In genomic region chr1:182964855-182965466, GRCm38 (mm10) we compare ENCODE assay signal across 24 mouse cellular contexts. TPM values are rescaled to one million over a fixed set of nuclear protein-coding genes. Genes with fewer than 3 reads are reported as not detected.
DNase-seq lines count a peak whose midpoint lies in the region; ATAC-seq and TF ChIP-seq lines count a peak whose summit lies in the region.
"Had no signal": no experiment of that assay in that cellular context is flagged by ENCODE, and none has a peak within 500 bp of the region (broad histone marks: within the 10 kb centered on the region; RNA-seq: fewer than 3 reads in every experiment).

No protein-coding gene starts in this region.

- H3K36me3 ChIP-seq in neural tube, embryonic 12.5 days, result no peaks in the 10 kb centered on the region
- no peaks in the 10 kb centered on the region for H3K36me3 ChIP-seq in neural tube, embryonic 15.5 days
- no peaks in the 10 kb centered on the region for H3K36me3 ChIP-seq in forebrain, postnatal 0 days (ENCODE audit: insufficient read depth)
- H3K36me3 ChIP-seq: embryonic facial prominence, embryonic 15.5 days; hindbrain, embryonic 15.5 days; limb, embryonic 10.5 days; liver, embryonic 15.5 days; lung, embryonic 15.5 days had no signal

- H3K4me3 ChIP-seq in neural tube, embryonic 12.5 days, result no peak overlapping the region
- no peak overlapping the region for H3K4me3 ChIP-seq in neural tube, embryonic 15.5 days (replicated peaks)
- no peak overlapping the region for H3K4me3 ChIP-seq in forebrain, postnatal 0 days (ENCODE audit: low read depth, low read length)
- H3K4me3 ChIP-seq in layer of hippocampus, adult 2 months, result no peak overlapping the region
- H3K4me3 ChIP-seq: embryonic facial prominence, embryonic 15.5 days; hindbrain, embryonic 15.5 days; limb, embryonic 10.5 days; liver, embryonic 15.5 days; lung, embryonic 15.5 days; megakaryocyte, embryonic 14.5 days; myocyte had no signal

- H3K9me3 ChIP-seq in neural tube, embryonic 12.5 days, result no peaks in the 10 kb centered on the region
- H3K9me3 ChIP-seq in neural tube, embryonic 15.5 days (replicated peaks), result no peaks in the 10 kb centered on the region
- no peaks in the 10 kb centered on the region for H3K9me3 ChIP-seq in forebrain, postnatal 0 days (ENCODE audit: low read length)
- H3K9me3 ChIP-seq: embryonic facial prominence, embryonic 15.5 days; hindbrain, embryonic 15.5 days; limb, embryonic 10.5 days; liver, embryonic 15.5 days; lung, embryonic 15.5 days; megakaryocyte, embryonic 14.5 days had no signal

- whole genome bisulfite sequencing in neural tube, embryonic 12.5 days, result 54% methylated on average over 9 of the region's 9 CpGs
- WGBS in neural tube, embryonic 15.5 days, result 48% methylated on average over 9 of the region's 9 CpGs
- 18% methylated on average over 9 of the region's 9 CpGs for WGBS in forebrain, postnatal 0 days

- no peaks in the 10 kb centered on the region for H3K27me3 ChIP-seq in neural tube, embryonic 12.5 days (replicated peaks)
- no peaks in the 10 kb centered on the region for H3K27me3 ChIP-seq in neural tube, embryonic 15.5 days (replicated peaks)
- no peaks in the 10 kb centered on the region; the same call in 1 of the 2 replicates for H3K27me3 ChIP-seq in forebrain, postnatal 0 days (ENCODE audit: insufficient read depth, low read length)
- H3K27me3 ChIP-seq: embryonic facial prominence, embryonic 15.5 days; hindbrain, embryonic 15.5 days had no signal

- H3K9ac ChIP-seq in neural tube, embryonic 12.5 days, result peak overlapping the region; percentile 36; the same call in 1 of the 2 replicates
- no peak overlapping the region for H3K9ac ChIP-seq in neural tube, embryonic 15.5 days (replicated peaks)
- H3K9ac ChIP-seq in forebrain, postnatal 0 days, result no peak overlapping the region
- H3K9ac ChIP-seq: embryonic facial prominence, embryonic 15.5 days; hindbrain, embryonic 15.5 days; liver, embryonic 15.5 days; lung, embryonic 15.5 days had no signal

- H3K4me2 ChIP-seq in neural tube, embryonic 12.5 days (replicated peaks), result no peak overlapping the region
- H3K4me2 ChIP-seq in neural tube, embryonic 15.5 days, result no peak overlapping the region
- no peak overlapping the region for H3K4me2 ChIP-seq in forebrain, postnatal 0 days (ENCODE audit: low read depth)
- H3K4me2 ChIP-seq: embryonic facial prominence, embryonic 15.5 days; hindbrain, embryonic 15.5 days; liver, embryonic 15.5 days; lung, embryonic 15.5 days had no signal

- no peak for DNase-seq in frontal cortex, postnatal 10 days (ENCODE audit: low spot score in 2 of 2)
- no peak for DNase-seq in forebrain, postnatal 0 days
- no peak for DNase-seq in spleen, postnatal 14 days (ENCODE audit: low spot score in 2 of 2)
- DNase-seq in layer of hippocampus, adult 2 months (ENCODE audit: low spot score in 2 of 2), result no peak
- DNase-seq in layer of hippocampus, postnatal 25 days (ENCODE audit: extremely low spot score in 1 of 2, low spot score in 1 of 2), result no peak
- DNase-seq: adrenal gland, postnatal 25 days; cerebellum, adult 9-10 months; kidney, adult 2 months; liver; lung, postnatal 36 days; right cerebral cortex, adult 18-20 months; right cerebral cortex, postnatal 4 days had no signal

- ATAC-seq in frontal cortex, adult (ENCODE audit: low TSS enrichment), result peak; percentile 73
- ATAC-seq in neural tube, embryonic 12.5 days (ENCODE audit: low FRiP score, low read depth), result no peak
- no peak for ATAC-seq in neural tube, embryonic 15.5 days (ENCODE audit: low FRiP score)
- ATAC-seq in forebrain, postnatal 0 days, result 0 out of 2 replicates have a peak, but pooled peaks have one; percentile 21

- no peak for TF ChIP-seq CTCF in forebrain, postnatal 0 days (IDR thresholded peaks at IDR 0.05; ENCODE audit: low read depth)
- TF ChIP-seq CTCF in layer of hippocampus, adult 2 months (conservative IDR thresholded peaks at IDR 0.05), result no peak

- no peaks in the 10 kb centered on the region for H3K4me1 ChIP-seq in neural tube, embryonic 12.5 days
- H3K4me1 ChIP-seq in neural tube, embryonic 15.5 days, result peaks cover 18% of the 10 kb centered on the region
- peaks cover 2% of the 10 kb centered on the region; the same call in 1 of the 2 replicates for H3K4me1 ChIP-seq in forebrain, postnatal 0 days (ENCODE audit: insufficient read depth)
- H3K4me1 ChIP-seq: lung, embryonic 15.5 days had no signal

- no peak overlapping the region for H3K27ac ChIP-seq in neural tube, embryonic 12.5 days
- no peak overlapping the region for H3K27ac ChIP-seq in neural tube, embryonic 15.5 days (replicated peaks)
- no peak overlapping the region for H3K27ac ChIP-seq in forebrain, postnatal 0 days (ENCODE audit: low read depth, low read length)
- no peak overlapping the region for H3K27ac ChIP-seq in layer of hippocampus, adult 2 months
- H3K27ac ChIP-seq: embryonic facial prominence, embryonic 15.5 days; hindbrain, embryonic 15.5 days; kidney, postnatal 0 days; limb, embryonic 10.5 days; liver, embryonic 15.5 days; lung, embryonic 15.5 days; stomach, postnatal 0 days had no signal

RNA-seq across cellular contexts. Expression of gene Tlr5, which starts 10.4 kb away (rescaled TPM):
- 0.47 and 0.69 TPM in 2 replicates for polyA plus RNA-seq in neural tube, embryonic 12.5 days (2016; fragmentation: Nextera tagmentation; extraction: Ambion mirVana)
- 0.36 and 0.61 TPM in 2 replicates for polyA plus RNA-seq in neural tube, embryonic 15.5 days (2015; fragmentation: Nextera tagmentation; extraction: Ambion mirVana)
- 0.38 and 0.76 TPM in 2 replicates for total RNA-seq in forebrain, postnatal 0 days (2014; rRNA removed)
- polyA plus RNA-seq in forebrain, postnatal 0 days (2015; fragmentation: Nextera tagmentation; extraction: Ambion mirVana), result 0.18 and 0.21 TPM in 2 replicates
- under 1 TPM; 0.22 to 0.44 TPM for total RNA-seq in layer of hippocampus, adult 2 months (2021)
- total RNA-seq in layer of hippocampus, postnatal 25 days (2021), result under 1 TPM; 0.44 to 0.66 TPM
- polyA plus RNA-seq: myocyte had no signal

Comparison
In these comparisons a context has a peak if more than half of its experiments do, and no peak if none do; other contexts are left out.
1. ATAC-seq: peak in frontal cortex, adult (single experiment) and forebrain, postnatal 0 days (single experiment); none in neural tube, embryonic 12.5 days (single experiment) and neural tube, embryonic 15.5 days (single experiment).